Mouse (Mus musculus) liver, postnatal 0 days (tissue): ENCODE results near the gene Slit3.

ENCODE experiments used
- CTCF ChIP-seq: sonication (generic); IDR thresholded peaks from 2 replicates; pipeline ENCODE4 v1.5.1; 2016; ENCODE audit warnings: antibody characterized with exemption, low read depth
- EP300 ChIP-seq: IDR thresholded peaks from 2 replicates; pipeline ENCODE4 v1.6.1; 2016; ENCODE audit warnings: antibody characterized with exemption, low read depth, mild to moderate bottlenecking

DNA sequence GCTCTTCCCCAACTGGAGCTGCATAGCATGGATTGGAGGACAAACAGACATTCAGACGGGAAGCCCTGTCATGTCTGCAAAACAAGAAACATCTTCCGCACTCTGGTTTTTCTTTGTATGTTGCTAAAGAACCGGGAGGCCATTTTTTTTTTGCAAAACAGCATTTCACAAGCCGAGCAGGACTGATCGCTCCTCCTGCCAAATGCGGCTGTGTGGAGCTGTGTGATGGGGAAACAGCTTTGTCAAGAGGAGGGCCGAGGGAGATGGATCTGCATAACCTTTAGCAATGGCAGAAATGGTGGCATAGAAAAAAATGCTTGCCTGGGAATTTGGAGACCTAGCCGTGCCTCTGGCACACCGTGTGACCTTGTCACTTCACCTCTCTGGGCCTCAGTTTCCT lies 15.6 kb downstream of the Slit3 start:
- TF ChIP-seq CTCF (no peak), EP300 (no peak)
